Mouse (Mus musculus): Measurements from ENCODE around the gene Rpl23.

- TF ChIP-seq CTCF (IDR thresholded peaks at IDR 0.05; ENCODE audit: insufficient read depth, low read depth, low read length) (no peak), POLR2A (IDR thresholded peaks at IDR 0.05; ENCODE audit: insufficient read depth, low read depth, low read length) (no peak)
These were observed 22.8 kb upstream of the Rpl23 start for GRCm38 (mm10) chr11:97804841-97805661.
